Mouse (Mus musculus) forebrain, postnatal 0 days (tissue): Measurements from ENCODE around the gene Dab2ip. TPM values are rescaled to one million over a fixed set of nuclear protein-coding genes. Genes with fewer than 3 reads are reported as not detected.

Experiments used
- ATAC-seq: fragments of 200-750 bp; cut with Nextera tagmentation; 2 replicates; pipeline ENCODE4 v1.8.0; 2017; ENCODE audit warnings: mild to moderate bottlenecking, moderate library complexity
- DNase-seq: peaks from one replicate; pipeline ENCODE4 v3.0.0-alpha.2; 2015
- H3K27ac ChIP-seq: fragments of 300-500 bp; sonication (generic); 2 replicates; pipeline ENCODE4 v1.5.1; 2014; ENCODE audit warnings: low read depth, mild to moderate bottlenecking, antibody characterized with exemption, low read length, moderate library complexity, mixed read lengths
- H3K27me3 ChIP-seq: fragments of 300-500 bp; sonication (generic); 2 replicates; pipeline ENCODE4 v1.6.1; 2014; ENCODE audit warnings: mild to moderate bottlenecking, low read length, mixed read lengths; ENCODE audit not compliant: insufficient read depth
- H3K36me3 ChIP-seq: fragments of 300-500 bp; sonication (generic); 2 replicates; pipeline ENCODE4 v1.6.1; 2014; ENCODE audit warnings: mild to moderate bottlenecking, moderate library complexity; ENCODE audit not compliant: insufficient read depth
- H3K4me1 ChIP-seq: fragments of 300-500 bp; sonication (generic); 2 replicates; pipeline ENCODE4 v1.6.1; 2014; ENCODE audit warnings: antibody characterized with exemption; ENCODE audit not compliant: insufficient read depth
- H3K4me2 ChIP-seq: fragments of 300-500 bp; sonication (generic); 2 replicates; pipeline ENCODE4 v1.6.1; 2014; ENCODE audit warnings: low read depth, mild to moderate bottlenecking, moderate library complexity
- H3K4me3 ChIP-seq: fragments of 300-500 bp; sonication (generic); 2 replicates; pipeline ENCODE4 v1.5.1; 2014; ENCODE audit warnings: low read depth, low read length, mixed read lengths
- H3K9ac ChIP-seq: fragments of 300-500 bp; sonication (generic); 2 replicates; pipeline ENCODE4 v1.6.1; 2014; ENCODE audit warnings: mild to moderate bottlenecking
- H3K9me3 ChIP-seq: fragments of 300-500 bp; sonication (generic); 2 replicates; pipeline ENCODE4 v1.6.1; 2016; ENCODE audit warnings: low read length
- CTCF ChIP-seq: sonication (generic); IDR thresholded peaks from 2 replicates; pipeline ENCODE4 v1.5.1; 2016; ENCODE audit warnings: antibody characterized with exemption, control low read depth, low read depth
- WGBS: fragments of 180-500 bp; shearing (Covaris S2); extraction: QIAGEN DNeasy Blood & Tissue Kit; methylation state at CpG from one replicate; pipeline ENCODE4 v1.1.7; 2014; 5-methylcytosine and 5-hydroxymethylcytosine counted together
- polyA plus RNA-seq: library from polyadenylated mRNA; unstranded; fragments of >200 nt; fragmentation: Nextera tagmentation; extraction: Ambion mirVana; gene quantifications from 2 replicates; pipeline ENCODE4 v1.2.1, GENCODE M21; 2015
- total RNA-seq: library from RNA; depleted of rRNA; stranded (reverse); fragments of >200 nt; gene quantifications from 2 replicates; pipeline ENCODE4 v1.2.3, GENCODE M21; 2014

Dab2ip gene
- total and polyA plus RNA-seq, 2 experiments from 2014 or later: 65.4 to 119 TPM

GRCm38 (mm10) chr2:35712611-35713010, 154.5 kb downstream of the Dab2ip start:
- ATAC-seq: no peak
- Histone ChIP-seq H3K9ac (no peak overlapping the region), H3K4me3 (no peak overlapping the region), H3K9me3 (no peaks in the 10 kb centered on the region), H3K4me2 (no peak overlapping the region), H3K27ac (no peak overlapping the region), H3K36me3 (peaks cover 72% of the 10 kb centered on the region), H3K27me3 (no peaks in the 10 kb centered on the region), H3K4me1 (no peaks in the 10 kb centered on the region)
- 97% methylated on average over 5 of the region's 5 CpGs for WGBS
- TF ChIP-seq CTCF: no peak
- no peak for DNase-seq

DNA sequence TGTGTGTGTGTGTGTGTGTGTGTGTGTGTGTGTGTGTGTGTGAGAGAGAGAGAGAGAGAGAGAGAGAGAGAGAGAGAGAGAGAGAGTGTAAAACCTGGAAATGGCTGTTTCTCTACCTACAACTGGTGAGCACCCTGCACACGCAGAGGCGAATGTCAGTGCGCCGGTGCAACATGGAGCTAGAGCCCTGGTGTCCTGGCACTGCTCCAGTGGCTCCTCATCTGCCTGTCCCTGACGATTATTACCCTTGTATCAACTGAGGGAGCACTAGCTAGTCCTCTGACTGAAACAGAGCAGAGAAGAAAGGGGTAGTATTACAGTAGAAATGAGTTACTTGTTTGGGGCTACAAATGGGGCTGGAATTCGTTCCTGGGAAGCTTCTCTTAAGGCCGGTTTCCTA, 155.4 kb downstream of the Dab2ip start:
- Histone ChIP-seq H3K27me3 (no peaks in the 10 kb centered on the region), H3K36me3 (peaks cover 80% of the 10 kb centered on the region), H3K4me3 (no peak overlapping the region), H3K4me1 (no peaks in the 10 kb centered on the region), H3K9ac (no peak overlapping the region), H3K4me2 (no peak overlapping the region), H3K9me3 (no peaks in the 10 kb centered on the region), H3K27ac (no peak overlapping the region)
- TF ChIP-seq CTCF: no peak
- 83% methylated on average over 7 of the region's 7 CpGs for WGBS
- ATAC-seq: no peak
- DNase-seq: no peak

- peak; percentile 3; the same call in 1 of the 2 replicates for ATAC-seq
- no peak overlapping the region for H3K27ac ChIP-seq
- no peak for DNase-seq
- no peaks in the 10 kb centered on the region for H3K4me1 ChIP-seq
- H3K4me3 ChIP-seq: no peak overlapping the region
- no peaks in the 10 kb centered on the region for H3K27me3 ChIP-seq
- no peak overlapping the region for H3K4me2 ChIP-seq
- no peak overlapping the region for H3K9ac ChIP-seq
- H3K36me3 ChIP-seq: peaks cover 81% of the 10 kb centered on the region
- TF ChIP-seq CTCF: no peak
- no peaks in the 10 kb centered on the region for H3K9me3 ChIP-seq
- WGBS: 35% methylated on average over 8 of the region's 8 CpGs
Measured at GRCm38 (mm10) chr2:35714742-35715167, 156.7 kb downstream of the Dab2ip start.

GRCm38 (mm10) chr2:35715485-35715884, 157.4 kb downstream of the Dab2ip start:
- H3K4me2 ChIP-seq: no peak overlapping the region
- no peaks in the 10 kb centered on the region for H3K4me1 ChIP-seq
- H3K9me3 ChIP-seq: no peaks in the 10 kb centered on the region
- DNase-seq (no peak), ATAC-seq (no peak)
- no peak overlapping the region for H3K27ac ChIP-seq
- H3K27me3 ChIP-seq: no peaks in the 10 kb centered on the region
- 71% methylated on average over 3 of the region's 3 CpGs for WGBS
- no peak overlapping the region for H3K4me3 ChIP-seq
- peaks cover 81% of the 10 kb centered on the region for H3K36me3 ChIP-seq
- TF ChIP-seq CTCF: no peak
- H3K9ac ChIP-seq: no peak overlapping the region

GRCm38 (mm10) chr2:35716175-35716574, 158.1 kb downstream of the Dab2ip start:
- no peaks in the 10 kb centered on the region for H3K4me1 ChIP-seq
- H3K27ac ChIP-seq: no peak overlapping the region
- H3K36me3 ChIP-seq: peaks cover 81% of the 10 kb centered on the region
- no peak for DNase-seq
- H3K4me2 ChIP-seq: no peak overlapping the region
- H3K9me3 ChIP-seq: no peaks in the 10 kb centered on the region
- H3K27me3 ChIP-seq: no peaks in the 10 kb centered on the region
- no peak overlapping the region for H3K9ac ChIP-seq
- WGBS: 93% methylated on average over 1 of the region's 1 CpGs
- no peak for TF ChIP-seq CTCF
- ATAC-seq: no peak
- no peak overlapping the region for H3K4me3 ChIP-seq

GRCm38 (mm10) chr2:35718003-35718500, 160.0 kb downstream of the Dab2ip start:
- ATAC-seq: no peak
- no peak for TF ChIP-seq CTCF

GRCm38 (mm10) chr2:35718662-35719061, 160.6 kb downstream of the Dab2ip start:
- no peak overlapping the region for H3K4me2 ChIP-seq
- no peaks in the 10 kb centered on the region for H3K4me1 ChIP-seq
- no peak overlapping the region for H3K9ac ChIP-seq
- WGBS: 90% methylated on average over 9 of the region's 9 CpGs
- TF ChIP-seq CTCF: no peak
- no peaks in the 10 kb centered on the region for H3K27me3 ChIP-seq
- DNase-seq: no peak
- no peaks in the 10 kb centered on the region for H3K9me3 ChIP-seq
- peaks cover 91% of the 10 kb centered on the region for H3K36me3 ChIP-seq
- ATAC-seq: no peak
- no peak overlapping the region for H3K4me3 ChIP-seq
- no peak overlapping the region for H3K27ac ChIP-seq

More at GRCm38 (mm10) chr2:35718003-35718500, 160.0 kb downstream of the Dab2ip start:
- DNase-seq: no peak
- H3K9me3 ChIP-seq: no peaks in the 10 kb centered on the region
- no peak overlapping the region for H3K9ac ChIP-seq
- no peaks in the 10 kb centered on the region for H3K27me3 ChIP-seq
- no peak overlapping the region for H3K4me3 ChIP-seq
- peaks cover 89% of the 10 kb centered on the region for H3K36me3 ChIP-seq
- WGBS: 90% methylated on average over 5 of the region's 5 CpGs
- no peak overlapping the region for H3K4me2 ChIP-seq
- no peak overlapping the region for H3K27ac ChIP-seq
- H3K4me1 ChIP-seq: no peaks in the 10 kb centered on the region
